Mouse (Mus musculus): ENCODE data around the gene Klf1.

Klf1 gene

GRCm38 (mm10) chr8:84936041-84936961 lies 34.6 kb downstream of the Klf1 start:
- no peak for DNase-seq

- DNase-seq: peak; percentile 33
Observed at GRCm38 (mm10) chr8:84936962-84937546, 35.3 kb downstream of the Klf1 start, which contains the start of gene Mast1. TSS of gene Mast1 (minus strand) at chr8:84937359.

GRCm38 (mm10) chr8:84937620-84938485 lies 36.1 kb downstream of the Klf1 start:
- no peak for DNase-seq

GRCm38 (mm10) chr8:84943699-84944098 lies 42.0 kb downstream of the Klf1 start:
- DNase-seq: no peak

- peak; percentile 33 for DNase-seq
Observed at GRCm38 (mm10) chr8:84944478-84945160, 42.9 kb downstream of the Klf1 start.

GRCm38 (mm10) chr8:84945235-84945632 lies 43.5 kb downstream of the Klf1 start:
- no peak for DNase-seq

GRCm38 (mm10) chr8:84945633-84946527 lies 44.2 kb downstream of the Klf1 start:
- DNase-seq: no peak

GRCm38 (mm10) chr8:84946528-84947240 lies 45.0 kb downstream of the Klf1 start, which contains the start of gene Rtbdn:
TSS of gene Rtbdn (plus strand) at chr8:84946991.
- no peak for DNase-seq

GRCm38 (mm10) chr8:84947241-84947545 lies 45.5 kb downstream of the Klf1 start:
- peak; percentile 54 for DNase-seq

GRCm38 (mm10) chr8:84949753-84950152 lies 48.0 kb downstream of the Klf1 start:
- no peak for DNase-seq

- DNase-seq: peak; percentile 48
Observed at GRCm38 (mm10) chr8:84952612-84953255, 51.0 kb downstream of the Klf1 start.

Measured in kidney, adult 9 months (tissue).